In the genomic region with DNA sequence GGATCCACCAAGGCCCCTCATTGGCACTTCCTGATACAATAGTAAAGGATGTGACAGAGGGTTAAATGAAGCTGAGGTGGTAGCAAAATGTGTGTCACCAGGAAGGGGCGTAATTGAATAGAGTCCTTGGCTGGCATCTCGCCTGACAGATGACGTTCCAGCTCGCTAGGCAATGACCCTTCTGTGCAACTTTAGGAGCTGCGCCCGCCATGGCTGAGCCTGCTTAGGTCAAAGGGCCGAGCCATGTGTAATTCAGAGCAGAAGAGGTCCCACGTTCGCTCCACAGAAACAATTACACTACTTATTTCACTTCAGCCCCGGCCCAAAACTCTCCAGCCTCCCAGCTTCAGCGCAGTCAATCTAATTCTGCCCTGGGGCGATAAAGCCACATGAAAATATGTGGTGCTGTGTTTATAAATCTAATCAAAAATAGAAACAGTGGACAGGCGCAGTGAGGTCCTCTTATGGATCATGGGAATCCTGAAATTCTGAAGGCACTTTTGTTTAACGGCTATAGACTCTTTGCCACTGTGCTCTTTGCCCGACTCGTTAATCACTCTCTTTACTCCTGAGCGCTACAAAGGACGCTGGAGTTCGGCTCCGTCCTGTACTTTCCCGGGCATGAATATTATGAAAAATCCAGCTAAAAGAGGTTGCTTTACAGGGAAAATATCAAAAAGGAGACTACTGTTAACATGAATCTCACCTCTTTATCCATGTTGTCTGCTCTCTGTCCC, we compare ENCODE assay signal across 14 mouse cellular contexts.
A peak's percentile ranks its signal among the peaks of the same experiment; 100 is the strongest.
DNase-seq lines count a peak whose midpoint lies in the region; ATAC-seq and TF ChIP-seq lines count a peak whose summit lies in the region.
"Had no signal": no experiment of that assay in that cellular context is flagged by ENCODE, and none has a peak within 500 bp of the region (broad histone marks: within the 10 kb centered on the region; RNA-seq: fewer than 3 reads in every experiment).

No protein-coding gene starts in this region.

- H3K4me3 ChIP-seq in lung, embryonic 14.5 days (ENCODE audit: low read depth, low read length), result no peak overlapping the region
- H3K4me3 ChIP-seq in lung, adult 2 months (replicated peaks; ENCODE audit: extremely low read depth, low read depth, low read length), result no peak overlapping the region
- peak overlapping the region; percentile 25 for H3K4me3 ChIP-seq in embryonic facial prominence, embryonic 13.5 days
- H3K4me3 ChIP-seq in hindbrain, embryonic 14.5 days (replicated peaks; ENCODE audit: low read length), result no peak overlapping the region
- H3K4me3 ChIP-seq in neural tube, embryonic 14.5 days (ENCODE audit: low read depth, low read length), result no peak overlapping the region
- no peak overlapping the region for H3K4me3 ChIP-seq in heart, adult 2 months
- H3K4me3 ChIP-seq: heart, embryonic 15.5 days had no signal

- no peak for ATAC-seq in lung, embryonic 14.5 days (ENCODE audit: insufficient read depth)
- no peak for ATAC-seq in embryonic facial prominence, embryonic 13.5 days (ENCODE audit: insufficient number of reproducible peaks, insufficient read depth, low FRiP score, low TSS enrichment, low read depth)
- ATAC-seq in hindbrain, embryonic 14.5 days (ENCODE audit: low FRiP score), result no peak
- peak; percentile 60; the same call in 1 of the 2 replicates for ATAC-seq in neural tube, embryonic 14.5 days (ENCODE audit: low read depth)

- TF ChIP-seq POLR2A in lung, adult 2 months (IDR thresholded peaks at IDR 0.05; ENCODE audit: borderline replicate concordance, extremely low read depth, low read depth, low read length), result no peak
- TF ChIP-seq POLR2A in heart, adult 2 months (IDR thresholded peaks at IDR 0.05; ENCODE audit: insufficient read depth, low read depth, low read length), result no peak

- peak overlapping the region; percentile 18; the same call in 1 of the 2 replicates for H3K4me2 ChIP-seq in lung, embryonic 14.5 days
- H3K4me2 ChIP-seq in embryonic facial prominence, embryonic 13.5 days, result peak overlapping the region; percentile 61
- H3K4me2 ChIP-seq in hindbrain, embryonic 14.5 days (replicated peaks), result peak overlapping the region; percentile 24
- peak overlapping the region; percentile 35; the same call in 1 of the 2 replicates for H3K4me2 ChIP-seq in neural tube, embryonic 14.5 days (ENCODE audit: low read depth, low read length)
- H3K4me2 ChIP-seq: heart, embryonic 15.5 days had no signal

- no peaks in the 10 kb centered on the region for H3K4me1 ChIP-seq in lung, embryonic 14.5 days (ENCODE audit: insufficient read depth)
- no peaks in the 10 kb centered on the region for H3K4me1 ChIP-seq in lung, adult 2 months (ENCODE audit: control insufficient read depth, insufficient read depth, low read length)
- peaks cover 11% of the 10 kb centered on the region for H3K4me1 ChIP-seq in embryonic facial prominence, embryonic 13.5 days
- H3K4me1 ChIP-seq in hindbrain, embryonic 14.5 days (replicated peaks; ENCODE audit: control insufficient read depth, insufficient read depth, low read length), result no peaks in the 10 kb centered on the region
- H3K4me1 ChIP-seq in neural tube, embryonic 14.5 days (ENCODE audit: control insufficient read depth, insufficient read depth, low read length), result 0 out of 2 replicates have a peak, but pooled peaks cover 5% of the 10 kb centered on the region
- no peaks in the 10 kb centered on the region for H3K4me1 ChIP-seq in heart, adult 2 months (ENCODE audit: control insufficient read depth, insufficient read depth, low read length)
- H3K4me1 ChIP-seq: heart, embryonic 15.5 days had no signal

- intact Hi-C loops in heart, adult 2 months (cut with DNase I), result no loop called here

- H3K27me3 ChIP-seq in lung, embryonic 14.5 days (ENCODE audit: insufficient read depth, low read length), result no peaks in the 10 kb centered on the region
- peaks cover 8% of the 10 kb centered on the region for H3K27me3 ChIP-seq in embryonic facial prominence, embryonic 13.5 days
- H3K27me3 ChIP-seq in hindbrain, embryonic 14.5 days (ENCODE audit: control insufficient read depth, insufficient read depth, low read length), result no peaks in the 10 kb centered on the region
- no peaks in the 10 kb centered on the region for H3K27me3 ChIP-seq in neural tube, embryonic 14.5 days (ENCODE audit: control insufficient read depth, insufficient read depth, low read length)
- H3K27me3 ChIP-seq in heart, adult 2 months (ENCODE audit: control insufficient read depth, insufficient read depth, low read length), result no peaks in the 10 kb centered on the region
- H3K27me3 ChIP-seq: CH12.LX; heart, embryonic 15.5 days had no signal

- H3K27ac ChIP-seq in lung, embryonic 14.5 days (ENCODE audit: low read depth), result no peak overlapping the region
- no peak overlapping the region for H3K27ac ChIP-seq in embryonic facial prominence, embryonic 13.5 days
- no peak overlapping the region for H3K27ac ChIP-seq in hindbrain, embryonic 14.5 days
- H3K27ac ChIP-seq in neural tube, embryonic 14.5 days (ENCODE audit: low read depth, low read length), result no peak overlapping the region
- no peak overlapping the region for H3K27ac ChIP-seq in heart, adult 2 months
- H3K27ac ChIP-seq: heart, embryonic 15.5 days; liver, embryonic 14.5 days had no signal

- 50% methylated on average over 21 of the region's 21 CpGs for WGBS in lung, embryonic 14.5 days
- 57% methylated on average over 21 of the region's 21 CpGs for WGBS in lung, adult 2 months
- 19% methylated on average over 21 of the region's 21 CpGs for WGBS in embryonic facial prominence, embryonic 13.5 days
- WGBS in hindbrain, embryonic 14.5 days, result 27% methylated on average over 21 of the region's 21 CpGs
- 23% methylated on average over 21 of the region's 21 CpGs for WGBS in neural tube, embryonic 14.5 days
- WGBS in heart, adult 2 months, result 79% methylated on average over 21 of the region's 21 CpGs

- H3K9me3 ChIP-seq in lung, embryonic 14.5 days (ENCODE audit: low read depth, low read length), result no peaks in the 10 kb centered on the region
- no peaks in the 10 kb centered on the region for H3K9me3 ChIP-seq in embryonic facial prominence, embryonic 13.5 days
- H3K9me3 ChIP-seq in hindbrain, embryonic 14.5 days (ENCODE audit: control insufficient read depth, low read length), result no peaks in the 10 kb centered on the region
- no peaks in the 10 kb centered on the region for H3K9me3 ChIP-seq in neural tube, embryonic 14.5 days (ENCODE audit: control insufficient read depth, low read length)
- H3K9me3 ChIP-seq: heart, embryonic 15.5 days had no signal

- no peaks in the 10 kb centered on the region for H3K36me3 ChIP-seq in lung, embryonic 14.5 days (ENCODE audit: insufficient read depth)
- no peaks in the 10 kb centered on the region for H3K36me3 ChIP-seq in embryonic facial prominence, embryonic 13.5 days
- H3K36me3 ChIP-seq in hindbrain, embryonic 14.5 days (replicated peaks; ENCODE audit: control insufficient read depth, insufficient read depth), result no peaks in the 10 kb centered on the region
- H3K36me3 ChIP-seq in neural tube, embryonic 14.5 days (ENCODE audit: control insufficient read depth, insufficient read depth, low read length), result no peaks in the 10 kb centered on the region
- H3K36me3 ChIP-seq in heart, adult 2 months (ENCODE audit: control insufficient read depth, insufficient read depth, low read length), result no peaks in the 10 kb centered on the region
- H3K36me3 ChIP-seq: heart, embryonic 15.5 days had no signal

- no peak overlapping the region for H3K9ac ChIP-seq in lung, embryonic 14.5 days
- H3K9ac ChIP-seq in embryonic facial prominence, embryonic 13.5 days, result no peak overlapping the region
- H3K9ac ChIP-seq in hindbrain, embryonic 14.5 days, result no peak overlapping the region
- H3K9ac ChIP-seq in neural tube, embryonic 14.5 days (replicated peaks; ENCODE audit: low read depth, low read length), result no peak overlapping the region
- H3K9ac ChIP-seq in heart, adult 2 months (ENCODE audit: low read depth, low read length), result no peak overlapping the region
- H3K9ac ChIP-seq: heart, embryonic 15.5 days; liver, embryonic 14.5 days had no signal

- no peak for DNase-seq in lung, embryonic 14.5 days
- DNase-seq in lung, adult 2 months, result no peak
- DNase-seq in hindbrain, embryonic 14.5 days (ENCODE audit: low spot score), result no peak
- no peak for DNase-seq in right cerebral cortex, postnatal 36 days (ENCODE audit: low spot score in 2 of 2)
- no peak for DNase-seq in cerebellum, adult 11-12 months
- DNase-seq in heart, adult 2 months, result no peak
- DNase-seq: cerebellum, adult 18-20 months; right cerebral cortex, postnatal 4 days; thymus, postnatal 14 days had no signal

- no peak for TF ChIP-seq CTCF in lung, embryonic 14.5 days (IDR thresholded peaks at IDR 0.05; ENCODE audit: low read depth)
- no peak for TF ChIP-seq CTCF in lung, adult 2 months (IDR thresholded peaks at IDR 0.05; ENCODE audit: insufficient read depth, low read length)
- no peak for TF ChIP-seq CTCF in heart, adult 2 months (IDR thresholded peaks at IDR 0.05)

- TF ChIP-seq EP300 in heart, adult 2 months (IDR thresholded peaks at IDR 0.05; ENCODE audit: insufficient read depth, low read depth, low read length), result no peak

- no peaks in the 10 kb centered on the region for H3K79me2 ChIP-seq in heart, adult 2 months (replicated peaks; ENCODE audit: control insufficient read depth, insufficient read depth, low read length)
